Mouse (Mus musculus) bone marrow, adult 2 months (tissue): ENCODE results near the gene Traf3ip3.

Experiments
- CTCF ChIP-seq: fragments of 200-500 bp; IDR thresholded peaks from 2 replicates; pipeline ENCODE4 v1.5.1; 2011; ENCODE audit warnings: low read length, control low read depth; ENCODE audit not compliant: control insufficient read depth, insufficient read depth
- POLR2A ChIP-seq: fragments of 200-500 bp; IDR thresholded peaks from 2 replicates; pipeline ENCODE4 v1.6.1; 2011; ENCODE audit warnings: low read depth, mild to moderate bottlenecking, control low read depth, low read length, borderline replicate concordance; ENCODE audit not compliant: control insufficient read depth

DNA sequence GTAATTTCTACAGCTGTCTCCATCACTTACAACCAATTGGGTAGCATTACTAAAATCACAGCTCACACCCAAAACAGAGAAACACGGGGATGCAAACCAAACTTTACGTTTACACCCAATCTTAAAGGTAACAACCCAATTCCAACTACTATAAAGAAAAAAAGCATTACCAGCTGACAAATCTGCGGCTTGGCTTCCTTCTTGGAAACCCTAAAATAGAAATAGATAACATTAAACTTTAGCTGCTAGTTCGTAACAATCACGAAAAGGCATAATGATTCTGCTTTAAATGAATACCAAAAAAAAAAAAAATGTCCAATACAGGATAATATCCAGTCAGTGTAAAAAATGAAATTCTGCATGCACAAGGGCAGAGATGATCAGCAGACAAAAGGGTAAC lies 72.2 kb downstream of the Traf3ip3 start:
- TF ChIP-seq CTCF (no peak), POLR2A (no peak)
